Mouse (Mus musculus): ENCODE measurements around the gene Tax1bp1. TPM values are rescaled to one million over a fixed set of nuclear protein-coding genes. Genes with fewer than 3 reads are reported as not detected.

The Tax1bp1 gene
- total and polyA plus RNA-seq, 2 experiments from 2014 or later = 60.5 to 183 TPM

- H3K4me3 ChIP-seq (ENCODE audit: low read length) = no peak overlapping the region
Observed at GRCm38 (mm10) chr6:52703263-52703662, 10.3 kb upstream of the Tax1bp1 start.

GRCm38 (mm10) chr6:52705280-52705679 is 8.2 kb upstream of the Tax1bp1 start:
- no peaks in the 10 kb centered on the region for H3K4me1 ChIP-seq (ENCODE audit: insufficient read depth, low read length)
- H3K27me3 ChIP-seq (ENCODE audit: insufficient read depth, low read length) = no peaks in the 10 kb centered on the region
- H3K27ac ChIP-seq = no peak overlapping the region
- H3K9me3 ChIP-seq (ENCODE audit: low read length) = no peaks in the 10 kb centered on the region
- no peak for TF ChIP-seq CTCF (IDR thresholded peaks at IDR 0.05; ENCODE audit: low read depth)
- ATAC-seq (no peak), DNase-seq (ENCODE audit: low spot score) (no peak)
- H3K4me2 ChIP-seq (ENCODE audit: low read depth, low read length) = no peak overlapping the region
- no peaks in the 10 kb centered on the region for H3K36me3 ChIP-seq (ENCODE audit: insufficient read depth, low read length)
- no peak overlapping the region for H3K4me3 ChIP-seq (ENCODE audit: low read length)
- H3K9ac ChIP-seq (replicated peaks; ENCODE audit: low read length) = no peak overlapping the region

More at GRCm38 (mm10) chr6:52703263-52703662, 10.3 kb upstream of the Tax1bp1 start:
- no peaks in the 10 kb centered on the region for H3K9me3 ChIP-seq (ENCODE audit: low read length)
- ATAC-seq (no peak), DNase-seq (ENCODE audit: low spot score) (no peak)
- no peak overlapping the region for H3K4me2 ChIP-seq (ENCODE audit: low read depth, low read length)
- no peak overlapping the region for H3K9ac ChIP-seq (replicated peaks; ENCODE audit: low read length)
- no peak overlapping the region for H3K27ac ChIP-seq
- H3K4me1 ChIP-seq (ENCODE audit: insufficient read depth, low read length) = no peaks in the 10 kb centered on the region
- TF ChIP-seq CTCF (IDR thresholded peaks at IDR 0.05; ENCODE audit: low read depth) = no peak
- WGBS = 89% methylated on average over 2 of the region's 2 CpGs
- H3K27me3 ChIP-seq (ENCODE audit: insufficient read depth, low read length) = no peaks in the 10 kb centered on the region
- H3K36me3 ChIP-seq (ENCODE audit: insufficient read depth, low read length) = no peaks in the 10 kb centered on the region

- no peak for TF ChIP-seq CTCF (IDR thresholded peaks at IDR 0.05; ENCODE audit: low read depth)
- DNase-seq (ENCODE audit: low spot score) (no peak), ATAC-seq (no peak)
- Histone ChIP-seq H3K9me3 (ENCODE audit: low read length) (no peaks in the 10 kb centered on the region), H3K4me1 (ENCODE audit: insufficient read depth, low read length) (no peaks in the 10 kb centered on the region), H3K4me2 (ENCODE audit: low read depth, low read length) (no peak overlapping the region), H3K36me3 (ENCODE audit: insufficient read depth, low read length) (no peaks in the 10 kb centered on the region), H3K9ac (replicated peaks; ENCODE audit: low read length) (no peak overlapping the region), H3K27me3 (ENCODE audit: insufficient read depth, low read length) (no peaks in the 10 kb centered on the region), H3K4me3 (ENCODE audit: low read length) (no peak overlapping the region), H3K27ac (no peak overlapping the region)
- 91% methylated on average over 5 of the region's 5 CpGs for WGBS
Observed at GRCm38 (mm10) chr6:52707815-52708214, 5.7 kb upstream of the Tax1bp1 start.

GRCm38 (mm10) chr6:52712563-52712962 is 966 bp upstream of the Tax1bp1 start:
- no peak overlapping the region for H3K4me3 ChIP-seq (ENCODE audit: low read length)
- no peak overlapping the region for H3K9ac ChIP-seq (replicated peaks; ENCODE audit: low read length)
- H3K4me2 ChIP-seq (ENCODE audit: low read depth, low read length) = no peak overlapping the region
- no peaks in the 10 kb centered on the region for H3K36me3 ChIP-seq (ENCODE audit: insufficient read depth, low read length)
- H3K9me3 ChIP-seq (ENCODE audit: low read length) = no peaks in the 10 kb centered on the region
- no peak for ATAC-seq
- no peak for TF ChIP-seq CTCF (IDR thresholded peaks at IDR 0.05; ENCODE audit: low read depth)
- WGBS = 82% methylated on average over 2 of the region's 2 CpGs
- no peaks in the 10 kb centered on the region for H3K27me3 ChIP-seq (ENCODE audit: insufficient read depth, low read length)
- DNase-seq (ENCODE audit: low spot score) = no peak
- H3K4me1 ChIP-seq (ENCODE audit: insufficient read depth, low read length) = no peaks in the 10 kb centered on the region
- no peak overlapping the region for H3K27ac ChIP-seq

DNA sequence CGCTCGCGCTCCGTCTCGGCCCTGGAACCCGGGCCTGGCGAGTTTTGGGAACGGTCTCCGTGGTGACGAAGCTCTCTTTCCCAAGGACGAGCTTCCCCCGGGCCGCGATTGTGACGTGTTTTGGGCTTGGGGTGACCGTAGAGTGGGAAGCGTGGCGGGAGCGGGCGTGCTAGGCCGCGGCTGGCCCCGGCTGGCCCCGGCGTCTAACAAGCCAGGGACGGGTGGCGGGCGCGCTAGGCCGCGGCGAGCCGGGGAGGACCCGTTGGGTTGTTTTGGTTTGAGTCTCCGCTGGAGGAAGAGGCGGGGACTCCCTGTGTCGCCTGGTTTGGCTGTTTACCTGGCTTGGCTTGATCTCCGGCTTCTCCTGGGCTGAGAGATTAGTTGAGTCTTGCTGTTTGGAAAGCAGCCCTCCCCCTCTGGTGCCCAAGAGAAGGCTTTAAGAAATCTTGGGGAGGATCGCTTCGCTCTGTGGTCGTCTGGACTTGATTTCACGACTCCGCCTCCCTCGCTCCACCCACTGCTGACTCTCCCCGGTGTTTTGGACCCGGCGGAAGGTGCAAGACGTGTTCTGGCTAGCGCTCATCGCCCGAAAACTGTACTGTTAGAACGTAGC is 474 bp downstream of the Tax1bp1 start:
- H3K9ac ChIP-seq (replicated peaks; ENCODE audit: low read length) = peak overlapping the region; percentile 90
- H3K27me3 ChIP-seq (ENCODE audit: insufficient read depth, low read length) = no peaks in the 10 kb centered on the region
- ATAC-seq (peak; percentile 87), DNase-seq (ENCODE audit: low spot score) (peak; percentile 70)
- no peak for TF ChIP-seq CTCF (IDR thresholded peaks at IDR 0.05; ENCODE audit: low read depth)
- H3K4me2 ChIP-seq (ENCODE audit: low read depth, low read length) = peak overlapping the region; percentile 57
- under 1% methylated on average over 51 of the region's 52 CpGs for WGBS
- H3K27ac ChIP-seq = peak overlapping the region; percentile 94
- H3K36me3 ChIP-seq (ENCODE audit: insufficient read depth, low read length) = no peaks in the 10 kb centered on the region
- H3K4me1 ChIP-seq (ENCODE audit: insufficient read depth, low read length) = no peaks in the 10 kb centered on the region
- no peaks in the 10 kb centered on the region for H3K9me3 ChIP-seq (ENCODE audit: low read length)
- peak overlapping the region; percentile 97 for H3K4me3 ChIP-seq (ENCODE audit: low read length)

- Histone ChIP-seq H3K4me2 (ENCODE audit: low read depth, low read length) (no peak overlapping the region), H3K27me3 (ENCODE audit: insufficient read depth, low read length) (no peaks in the 10 kb centered on the region), H3K9ac (replicated peaks; ENCODE audit: low read length) (no peak overlapping the region), H3K27ac (no peak overlapping the region), H3K4me1 (ENCODE audit: insufficient read depth, low read length) (no peaks in the 10 kb centered on the region), H3K9me3 (ENCODE audit: low read length) (no peaks in the 10 kb centered on the region), H3K36me3 (ENCODE audit: insufficient read depth, low read length) (no peaks in the 10 kb centered on the region), H3K4me3 (ENCODE audit: low read length) (no peak overlapping the region)
- WGBS = 82% methylated on average over 5 of the region's 5 CpGs
- ATAC-seq (no peak), DNase-seq (ENCODE audit: low spot score) (no peak)
- no peak; the same call in 1 of the 2 replicates for TF ChIP-seq CTCF (IDR thresholded peaks at IDR 0.05; ENCODE audit: low read depth)
Observed at GRCm38 (mm10) chr6:52717493-52718192, 4.1 kb downstream of the Tax1bp1 start.

Measured in hindbrain, postnatal 0 days (tissue).